Mouse (Mus musculus) CD8-positive naive resting alpha-beta T cell, adult 2 months (primary cell): ENCODE results near the gene Gys2.

Experiments used
- DNase-seq, 2 experiments: peaks; one replicate each; pipeline ENCODE4 v3.0.0; 2022; ENCODE audit warnings: low read depth in 2 of 2, low spot score in 2 of 2

The Gys2 gene

GRCm38 (mm10) chr6:142458010-142458409 lies 14.9 kb downstream of the Gys2 start:
- no peak for DNase-seq

DNA sequence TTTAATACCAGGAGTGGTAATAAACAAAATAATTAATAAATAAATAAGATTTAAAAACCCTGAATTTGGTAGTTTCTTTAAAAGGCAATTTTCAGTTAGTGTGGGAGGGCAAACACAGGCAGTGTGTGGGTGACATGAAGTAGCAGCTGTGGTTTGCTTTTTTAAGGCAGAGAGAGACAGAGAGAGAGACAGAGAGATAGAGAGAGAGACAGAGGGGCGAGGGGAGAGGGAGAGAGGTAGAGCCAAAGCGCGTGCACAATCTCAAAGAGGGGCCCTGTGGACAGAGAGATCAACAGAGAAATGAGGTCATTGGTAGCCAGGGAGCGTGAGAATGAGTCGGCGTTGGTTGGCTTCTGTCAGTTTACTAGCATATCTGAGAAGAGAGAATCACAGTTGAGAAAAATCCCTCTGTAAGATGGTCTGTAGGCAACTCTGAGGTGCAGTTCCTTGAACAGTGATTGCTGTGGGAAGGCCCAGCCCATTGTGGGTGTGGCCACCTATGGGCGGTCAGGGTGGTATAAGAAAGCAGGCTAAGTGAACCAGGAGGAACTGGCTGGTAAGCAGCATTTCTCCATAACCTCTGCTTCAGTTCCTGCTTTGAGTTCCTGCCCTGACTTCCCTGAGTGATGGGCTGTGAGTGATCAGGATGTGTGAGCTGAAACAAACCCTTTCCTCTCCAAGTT lies 17.5 kb downstream of the Gys2 start:
- no peak for DNase-seq

DNA sequence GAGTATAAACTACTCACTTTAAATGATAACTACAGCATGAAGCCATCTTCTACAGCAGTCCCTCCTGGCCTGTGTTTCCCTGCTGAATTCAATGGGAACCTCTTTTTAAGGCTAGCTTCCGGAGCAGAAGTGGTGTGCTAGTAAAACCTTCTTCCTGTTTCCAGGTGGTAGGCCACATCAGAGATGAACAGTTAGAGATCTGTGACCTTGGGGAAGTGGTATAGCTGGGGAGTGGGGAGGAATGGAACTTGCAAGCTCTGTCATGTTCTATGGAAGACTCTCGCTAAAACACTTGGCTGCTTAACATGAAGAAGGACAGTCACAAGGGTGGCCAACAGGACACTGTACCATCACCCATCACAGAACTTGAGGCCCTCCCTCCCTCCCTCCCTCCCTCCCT lies 19.6 kb downstream of the Gys2 start:
- DNase-seq: no peak

DNA sequence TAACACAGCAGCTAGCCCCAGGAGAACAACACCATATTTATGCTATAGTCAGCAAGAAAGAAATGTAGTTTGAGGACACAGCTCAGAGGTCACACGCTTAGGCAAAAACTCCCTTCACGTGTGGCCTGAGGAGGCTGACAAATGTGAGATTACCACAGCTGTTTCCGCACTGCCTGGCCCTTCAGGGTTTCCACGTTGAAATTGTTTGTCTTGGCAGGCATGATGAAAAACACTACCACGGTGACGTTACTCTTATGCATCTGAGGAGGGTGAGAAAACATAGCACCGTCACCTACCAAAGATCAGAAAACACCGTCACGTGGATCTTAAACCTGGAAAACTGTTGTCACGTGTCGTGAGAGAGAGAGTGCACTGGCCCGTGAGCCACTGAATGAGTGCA lies 21.5 kb downstream of the Gys2 start:
- no peak for DNase-seq

- no peak for DNase-seq
Observed at GRCm38 (mm10) chr6:142429072-142429471, 43.8 kb downstream of the Gys2 start.

DNA sequence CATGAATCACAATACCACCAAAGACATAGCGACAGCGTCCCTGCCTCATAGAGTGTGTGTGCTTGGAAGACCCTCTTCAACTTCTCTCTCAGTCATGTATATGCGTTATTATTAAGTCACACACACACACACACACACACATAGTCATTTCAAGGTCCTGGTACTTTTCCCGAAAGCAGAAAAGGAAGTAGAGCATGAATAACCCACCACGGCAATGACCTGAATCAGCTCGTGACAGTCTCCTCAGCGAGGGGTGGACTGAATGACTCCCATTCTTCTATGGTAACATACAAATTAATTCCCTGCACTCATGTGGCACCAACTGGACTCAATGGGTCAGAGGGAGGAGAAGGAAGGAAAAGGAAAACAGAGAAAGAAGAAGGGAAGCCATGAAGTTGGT lies 47.9 kb downstream of the Gys2 start:
- DNase-seq: no peak

GRCm38 (mm10) chr6:142414597-142414996 lies 58.3 kb downstream of the Gys2 start:
- DNase-seq: no peak

- no peak for DNase-seq
Observed at GRCm38 (mm10) chr6:142413845-142414244, 59.1 kb downstream of the Gys2 start.

- no peak for DNase-seq
Observed at GRCm38 (mm10) chr6:142412906-142413491, 59.9 kb downstream of the Gys2 start, which contains the start of gene Spx. Gene Spx (plus strand): TSS chr6:142413441.

GRCm38 (mm10) chr6:142411140-142411539 lies 61.8 kb downstream of the Gys2 start:
- DNase-seq: no peak

DNA sequence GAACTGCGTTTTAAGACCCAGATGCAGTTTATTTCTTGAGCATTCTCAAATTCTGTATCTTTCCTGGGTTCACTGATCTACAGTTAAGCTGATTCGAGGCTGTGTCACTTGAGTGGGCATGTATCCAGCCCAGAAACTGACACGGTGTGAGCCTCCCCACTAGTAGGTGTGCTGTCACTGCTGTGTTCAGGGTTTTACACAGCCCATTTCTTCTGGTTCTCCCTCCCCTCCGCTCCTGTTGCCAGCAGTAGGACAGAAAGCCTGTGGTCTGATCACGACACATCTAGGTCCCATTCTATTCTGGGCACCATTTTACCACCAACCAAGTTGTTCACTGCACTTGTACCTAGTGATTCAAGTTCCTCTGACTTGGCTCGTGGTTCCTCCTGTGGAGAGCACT lies 77.2 kb downstream of the Gys2 start:
- DNase-seq: no peak

GRCm38 (mm10) chr6:142394669-142395068 lies 78.2 kb downstream of the Gys2 start:
- no peak for DNase-seq

DNA sequence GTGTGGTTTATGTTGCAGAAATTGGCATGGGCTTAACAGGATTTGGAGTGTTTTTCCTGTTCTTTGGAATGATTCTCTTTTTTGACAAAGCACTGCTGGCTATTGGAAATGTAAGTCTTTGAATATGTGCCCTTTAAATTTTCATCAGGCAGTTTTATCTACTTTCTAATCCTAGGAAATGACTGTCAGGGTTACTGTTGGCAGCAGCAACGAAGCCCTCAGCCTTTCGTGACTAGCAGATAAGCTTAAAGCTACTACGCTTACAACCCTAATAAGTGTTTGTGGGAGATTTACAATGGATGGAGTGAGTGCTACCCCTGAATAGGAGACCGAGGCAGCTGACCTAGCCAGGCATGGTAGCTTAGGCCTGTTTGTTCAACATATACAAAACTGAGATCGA lies 80.6 kb downstream of the Gys2 start:
- no peak for DNase-seq

GRCm38 (mm10) chr6:142389101-142389500 lies 83.8 kb downstream of the Gys2 start:
- no peak for DNase-seq

DNA sequence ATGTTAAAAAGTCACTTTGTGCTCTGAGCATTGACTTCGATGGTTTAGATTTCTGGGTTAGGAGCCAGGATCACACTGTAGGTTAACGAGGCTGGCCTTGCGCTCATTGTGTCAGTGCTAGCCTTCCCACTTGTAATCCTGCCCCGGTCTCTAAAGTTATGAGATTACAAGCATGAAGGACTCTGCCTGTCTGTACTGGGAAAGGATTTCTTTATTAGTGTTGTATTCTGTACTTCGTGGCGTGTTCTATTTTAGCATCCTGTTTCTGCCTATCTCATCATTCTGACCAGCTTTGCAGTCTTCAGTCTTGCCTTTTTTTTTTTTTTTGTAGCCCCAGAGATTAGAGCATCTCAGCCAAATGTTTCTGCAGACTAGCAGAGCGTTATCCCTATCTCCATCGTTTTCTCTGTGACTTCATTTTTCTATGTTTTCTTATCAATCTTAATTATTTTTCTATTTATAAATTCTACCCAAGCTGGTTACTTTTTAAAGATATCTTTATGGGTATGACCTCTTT lies 85.1 kb downstream of the Gys2 start:
- no peak for DNase-seq

- peak; percentile 98 to 99 for DNase-seq
Observed at GRCm38 (mm10) chr6:142387011-142387754, 85.7 kb downstream of the Gys2 start, which contains the start of the genes Recql and Golt1b. Gene Recql (minus strand): TSS chr6:142387087. Gene Golt1b (plus strand): TSS chr6:142387221.

GRCm38 (mm10) chr6:142386285-142387010 lies 86.5 kb downstream of the Gys2 start:
- DNase-seq: no peak

GRCm38 (mm10) chr6:142384521-142384920 lies 88.4 kb downstream of the Gys2 start:
- DNase-seq: no peak

GRCm38 (mm10) chr6:142381615-142382014 lies 91.3 kb downstream of the Gys2 start:
- DNase-seq: no peak

DNA sequence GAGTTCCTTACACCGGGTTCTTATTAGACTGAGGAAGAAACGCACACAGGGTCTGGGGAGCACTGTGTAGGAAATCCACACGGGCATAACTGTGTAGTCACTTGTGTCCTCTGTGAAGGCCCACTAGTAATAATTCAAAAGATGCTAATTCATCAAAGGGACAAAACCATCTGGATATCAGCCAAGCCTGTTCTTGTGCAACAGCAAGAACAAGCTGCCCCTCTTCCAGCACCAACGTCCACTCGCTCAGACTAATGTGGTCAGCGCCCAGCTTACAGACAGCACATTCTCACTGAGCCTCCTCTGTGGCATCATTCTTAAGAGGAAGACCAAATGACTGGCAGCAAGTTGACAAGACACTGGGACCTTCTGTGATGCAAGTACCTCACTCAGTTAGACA lies 92.9 kb downstream of the Gys2 start:
- DNase-seq: no peak

GRCm38 (mm10) chr6:142378576-142379330 lies 94.2 kb downstream of the Gys2 start:
- DNase-seq: no peak
